Mouse (Mus musculus) liver, embryonic 14.5 days (tissue): Measurements from ENCODE around the gene Tbc1d22b.

Experiments
- CTCF ChIP-seq: IDR thresholded peaks from 2 replicates; pipeline ENCODE4 v1.5.1; 2016; ENCODE audit warnings: antibody characterized with exemption, low read depth, control low read depth
- EP300 ChIP-seq: IDR thresholded peaks from 2 replicates; pipeline ENCODE4 v1.6.1; 2016; ENCODE audit warnings: antibody characterized with exemption, low read depth

- TF ChIP-seq EP300: no peak
- no peak for TF ChIP-seq CTCF
Observed at GRCm38 (mm10) chr17:29545241-29545640, 4.3 kb upstream of the Tbc1d22b start.
